Mouse (Mus musculus): ENCODE data around the gene Fam114a2. TPM values are rescaled to one million over a fixed set of nuclear protein-coding genes. Genes with fewer than 3 reads are reported as not detected.
"Not testable (repeated sequence)": the region's sequence is repeated elsewhere in the genome, so short reads cannot be mapped to it uniquely, and the experiment has no call there.

Fam114a2 gene
- total RNA-seq (2014; fragmentation: Nextera tagmentation) (35.4 and 46.4 TPM in 2 replicates), total RNA-seq (2017) (29.7 and 30.9 TPM in 2 replicates)

- peak; percentile 94 for ATAC-seq (replicated peaks; ENCODE audit: poor library complexity, severe bottlenecking)
Measured at GRCm38 (mm10) chr11:57518091-57518750, at the start of gene Fam114a2, which contains the start of gene Mfap3. TSS of gene Fam114a2 (minus strand) at chr11:57518617. TSS of gene Mfap3 (plus strand) at chr11:57518664.

- ATAC-seq (replicated peaks; ENCODE audit: poor library complexity, severe bottlenecking) = no peak
Measured at GRCm38 (mm10) chr11:57566091-57567035, 47.9 kb upstream of the Fam114a2 start.

GRCm38 (mm10) chr11:57564564-57564963 is 46.1 kb upstream of the Fam114a2 start:
- no peak for ATAC-seq (replicated peaks; ENCODE audit: poor library complexity, severe bottlenecking)

GRCm38 (mm10) chr11:57557936-57558335 is 39.5 kb upstream of the Fam114a2 start:
- ATAC-seq (replicated peaks; ENCODE audit: poor library complexity, severe bottlenecking) = not testable (repeated sequence)

- ATAC-seq (replicated peaks; ENCODE audit: poor library complexity, severe bottlenecking) = no peak
Measured at GRCm38 (mm10) chr11:57553015-57553780, 34.8 kb upstream of the Fam114a2 start.

GRCm38 (mm10) chr11:57551016-57551415 is 32.6 kb upstream of the Fam114a2 start:
- ATAC-seq (replicated peaks; ENCODE audit: poor library complexity, severe bottlenecking) = no peak

GRCm38 (mm10) chr11:57550230-57550629 is 31.8 kb upstream of the Fam114a2 start:
- no peak; the same call in 1 of the 2 replicates for ATAC-seq (replicated peaks; ENCODE audit: poor library complexity, severe bottlenecking)

- peak; percentile 88 for ATAC-seq (replicated peaks; ENCODE audit: poor library complexity, severe bottlenecking)
Measured at GRCm38 (mm10) chr11:57548618-57549550, 30.5 kb upstream of the Fam114a2 start.

GRCm38 (mm10) chr11:57540681-57541080 is 22.3 kb upstream of the Fam114a2 start:
- no peak for ATAC-seq (replicated peaks; ENCODE audit: poor library complexity, severe bottlenecking)

GRCm38 (mm10) chr11:57539841-57540418 is 21.5 kb upstream of the Fam114a2 start:
- no peak for ATAC-seq (replicated peaks; ENCODE audit: poor library complexity, severe bottlenecking)

GRCm38 (mm10) chr11:57535912-57536311 is 17.5 kb upstream of the Fam114a2 start:
- no peak for ATAC-seq (replicated peaks; ENCODE audit: poor library complexity, severe bottlenecking)

GRCm38 (mm10) chr11:57532306-57532705 is 13.9 kb upstream of the Fam114a2 start:
- no peak for ATAC-seq (replicated peaks; ENCODE audit: poor library complexity, severe bottlenecking)

- no peak for ATAC-seq (replicated peaks; ENCODE audit: poor library complexity, severe bottlenecking)
Measured at GRCm38 (mm10) chr11:57531300-57531950, 13.0 kb upstream of the Fam114a2 start.

- ATAC-seq (replicated peaks; ENCODE audit: poor library complexity, severe bottlenecking) = no peak
Measured at GRCm38 (mm10) chr11:57529111-57529510, 10.7 kb upstream of the Fam114a2 start.

- ATAC-seq (replicated peaks; ENCODE audit: poor library complexity, severe bottlenecking) = no peak
Measured at GRCm38 (mm10) chr11:57527506-57527905, 9.1 kb upstream of the Fam114a2 start.

- no peak for ATAC-seq (replicated peaks; ENCODE audit: poor library complexity, severe bottlenecking)
Measured at GRCm38 (mm10) chr11:57525900-57526299, 7.5 kb upstream of the Fam114a2 start.

- peak; percentile 67 for ATAC-seq (replicated peaks; ENCODE audit: poor library complexity, severe bottlenecking)
Measured at GRCm38 (mm10) chr11:57524597-57524996, 6.2 kb upstream of the Fam114a2 start.

GRCm38 (mm10) chr11:57523418-57523817 is 5.0 kb upstream of the Fam114a2 start:
- no peak for ATAC-seq (replicated peaks; ENCODE audit: poor library complexity, severe bottlenecking)
